Comparison of ENCODE assay signal across 20 mouse cellular contexts in the genomic region with DNA sequence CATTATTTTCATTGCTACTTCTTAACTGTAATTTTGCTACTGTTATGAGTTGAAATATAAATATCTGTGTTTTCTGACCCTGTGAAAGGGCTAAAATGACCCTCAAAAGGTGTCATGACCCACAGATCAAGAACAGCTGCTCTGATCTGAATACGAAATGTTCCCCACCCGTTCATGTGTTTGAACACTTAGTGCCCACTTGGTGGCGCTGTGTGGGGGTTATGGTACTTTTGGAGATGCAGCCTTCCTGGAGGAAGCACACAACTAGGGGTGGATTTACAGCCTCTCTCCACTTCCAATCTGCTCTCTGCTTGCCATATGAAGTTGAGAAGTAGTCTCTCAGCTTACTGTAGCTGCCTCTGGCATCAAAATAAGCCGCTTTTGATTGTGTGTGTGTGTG. TPM values are rescaled to one million over a fixed set of nuclear protein-coding genes. Genes with fewer than 3 reads are reported as not detected.
DNase-seq lines count a peak whose midpoint lies in the region; ATAC-seq and TF ChIP-seq lines count a peak whose summit lies in the region.
"Had no signal": no experiment of that assay in that cellular context is flagged by ENCODE, and none has a peak within 500 bp of the region (broad histone marks: within the 10 kb centered on the region; RNA-seq: fewer than 3 reads in every experiment).

No protein-coding gene starts in this region.

- 96% methylated on average over 4 of the region's 4 CpGs for WGBS in heart, adult 2 months
- WGBS in heart, embryonic 11.5 days (ENCODE audit: insufficient replicate concordance) = 88% methylated on average over 4 of the region's 4 CpGs
- WGBS in lung, embryonic 14.5 days = 92% methylated on average over 4 of the region's 4 CpGs

- H3K9ac ChIP-seq in heart, adult 2 months (ENCODE audit: low read depth, low read length) = no peak overlapping the region
- no peak overlapping the region for H3K9ac ChIP-seq in heart, embryonic 11.5 days (ENCODE audit: low read depth, low read length)
- no peak overlapping the region for H3K9ac ChIP-seq in lung, embryonic 14.5 days
- H3K9ac ChIP-seq in MEL (ENCODE audit: control insufficient read depth, low read depth, low read length, poor library complexity, severe bottlenecking) = no peak overlapping the region
- H3K9ac ChIP-seq: forebrain, embryonic 13.5 days; kidney, embryonic 15.5 days; limb, embryonic 15.5 days; neural tube, embryonic 12.5 days had no signal

- TF ChIP-seq EP300 in heart, adult 2 months (IDR thresholded peaks at IDR 0.05; ENCODE audit: insufficient read depth, low read depth, low read length) = no peak
- TF ChIP-seq EP300 in MEL (IDR thresholded peaks at IDR 0.05; ENCODE audit: low read depth in 1 of 2, low read length in 2 of 2) = no peak

- no peak overlapping the region for H3K4me2 ChIP-seq in heart, embryonic 11.5 days
- no peak overlapping the region for H3K4me2 ChIP-seq in lung, embryonic 14.5 days
- H3K4me2 ChIP-seq: forebrain, embryonic 13.5 days; kidney, embryonic 15.5 days; limb, embryonic 15.5 days; neural tube, embryonic 12.5 days had no signal

- no peaks in the 10 kb centered on the region for H3K36me3 ChIP-seq in heart, adult 2 months (ENCODE audit: control insufficient read depth, insufficient read depth, low read length)
- no peaks in the 10 kb centered on the region for H3K36me3 ChIP-seq in heart, embryonic 11.5 days (ENCODE audit: control insufficient read depth, insufficient read depth, low read length)
- no peaks in the 10 kb centered on the region for H3K36me3 ChIP-seq in lung, embryonic 14.5 days (ENCODE audit: insufficient read depth)
- H3K36me3 ChIP-seq in MEL (ENCODE audit: control insufficient read depth in 1 of 2, insufficient read depth in 2 of 2, low read length in 2 of 2) = no peaks in the 10 kb centered on the region
- H3K36me3 ChIP-seq: embryonic facial prominence, embryonic 10.5 days; kidney, embryonic 15.5 days; limb, embryonic 15.5 days; midbrain, embryonic 10.5 days; neural tube, embryonic 12.5 days had no signal

- intact Hi-C loops in heart, adult 2 months (cut with DNase I) = no loop called here

- DNase-seq in heart, adult 2 months = no peak
- DNase-seq in lung, embryonic 14.5 days = no peak
- DNase-seq in lung, postnatal 4 days = no peak
- DNase-seq in MEL (ENCODE audit: low read depth, low spot score) = peak; percentile 30
- peak; percentile 32 for DNase-seq in naive thymus-derived CD4-positive, alpha-beta T cell, adult 2 months (ENCODE audit: low read depth)
- DNase-seq in heart, adult 8-10 months (ENCODE audit: low spot score) = no peak
- DNase-seq: cerebellum, adult 9-10 months; gastrocnemius, postnatal 14 days; heart, adult 18-20 months; lung, adult 2 months; lung, postnatal 36 days had no signal

- TF ChIP-seq POLR2A in heart, adult 2 months (IDR thresholded peaks at IDR 0.05; ENCODE audit: insufficient read depth, low read depth, low read length) = no peak
- TF ChIP-seq POLR2A in MEL (IDR thresholded peaks at IDR 0.05; ENCODE audit: control insufficient read depth in 1 of 2, insufficient read depth in 1 of 2, low read depth in 1 of 2, low read length in 2 of 2, poor library complexity in 1 of 2) = no peak

- H3K79me2 ChIP-seq in heart, adult 2 months (replicated peaks; ENCODE audit: control insufficient read depth, insufficient read depth, low read length) = no peaks in the 10 kb centered on the region
- H3K79me2 ChIP-seq in MEL (ENCODE audit: control insufficient read depth, insufficient read depth, low read length, poor library complexity) = no peaks in the 10 kb centered on the region

- peak; percentile 11; the same call in 1 of the 2 replicates for TF ChIP-seq CTCF in heart, adult 2 months (IDR thresholded peaks at IDR 0.05)
- peak; percentile 17; the same call in 1 of the 2 replicates for TF ChIP-seq CTCF in lung, embryonic 14.5 days (IDR thresholded peaks at IDR 0.05; ENCODE audit: low read depth)
- TF ChIP-seq CTCF in MEL (IDR thresholded peaks at IDR 0.05 in 2 of 3, conservative IDR thresholded peaks at IDR 0.05 in 1 of 3; ENCODE audit: control insufficient read depth in 1 of 3, insufficient read depth in 1 of 3, low read depth in 2 of 3, low read length in 3 of 3, poor library complexity in 1 of 3, severe bottlenecking in 1 of 3) = peak; percentile 25 to 54 (median 47); a peak in 5 of 6 replicates

- peak; percentile 14 for TF ChIP-seq RAD21 in MEL (IDR thresholded peaks at IDR 0.05; ENCODE audit: low read depth, low read length)

- H3K4me3 ChIP-seq in heart, adult 2 months = no peak overlapping the region
- H3K4me3 ChIP-seq in heart, embryonic 11.5 days (ENCODE audit: low read depth, low read length) = no peak overlapping the region
- no peak overlapping the region for H3K4me3 ChIP-seq in lung, embryonic 14.5 days (ENCODE audit: low read depth, low read length)
- H3K4me3 ChIP-seq in MEL (ENCODE audit: control insufficient read depth in 1 of 2, insufficient read depth in 1 of 2, low read depth in 2 of 2, low read length in 2 of 2) = no peak overlapping the region
- H3K4me3 ChIP-seq: embryonic facial prominence, embryonic 10.5 days; forebrain, embryonic 13.5 days; kidney, embryonic 15.5 days; limb, embryonic 15.5 days; midbrain, embryonic 10.5 days; neural tube, embryonic 12.5 days had no signal

- no peaks in the 10 kb centered on the region for H3K9me3 ChIP-seq in heart, embryonic 11.5 days (replicated peaks; ENCODE audit: control insufficient read depth, low read length)
- H3K9me3 ChIP-seq in lung, embryonic 14.5 days (ENCODE audit: low read depth, low read length) = no peaks in the 10 kb centered on the region
- no peaks in the 10 kb centered on the region for H3K9me3 ChIP-seq in MEL (replicated peaks; ENCODE audit: insufficient read depth, low read length)
- H3K9me3 ChIP-seq: embryonic facial prominence, embryonic 10.5 days; forebrain, embryonic 13.5 days; kidney, embryonic 15.5 days; limb, embryonic 15.5 days; midbrain, embryonic 10.5 days; neural tube, embryonic 12.5 days had no signal

- H3K4me1 ChIP-seq in heart, adult 2 months (ENCODE audit: control insufficient read depth, insufficient read depth, low read length) = no peaks in the 10 kb centered on the region
- H3K4me1 ChIP-seq in heart, embryonic 11.5 days (ENCODE audit: control insufficient read depth, insufficient read depth, low read length) = no peaks in the 10 kb centered on the region
- no peaks in the 10 kb centered on the region for H3K4me1 ChIP-seq in lung, embryonic 14.5 days (ENCODE audit: insufficient read depth)
- no peaks in the 10 kb centered on the region for H3K4me1 ChIP-seq in MEL (ENCODE audit: control insufficient read depth in 1 of 2, insufficient read depth in 2 of 2, low read length in 2 of 2)
- H3K4me1 ChIP-seq: embryonic facial prominence, embryonic 10.5 days; forebrain, embryonic 13.5 days; kidney, embryonic 15.5 days; midbrain, embryonic 10.5 days; neural tube, embryonic 12.5 days had no signal

- no peaks in the 10 kb centered on the region for H3K27me3 ChIP-seq in heart, adult 2 months (ENCODE audit: control insufficient read depth, insufficient read depth, low read length)
- H3K27me3 ChIP-seq in heart, embryonic 11.5 days (ENCODE audit: control insufficient read depth, insufficient read depth, low read length) = no peaks in the 10 kb centered on the region
- no peaks in the 10 kb centered on the region for H3K27me3 ChIP-seq in lung, embryonic 14.5 days (ENCODE audit: insufficient read depth, low read length)
- no peaks in the 10 kb centered on the region for H3K27me3 ChIP-seq in MEL (ENCODE audit: control insufficient read depth in 1 of 2, insufficient read depth in 2 of 2, low read length in 2 of 2)
- H3K27me3 ChIP-seq: forebrain, embryonic 13.5 days; kidney, embryonic 15.5 days; limb, embryonic 15.5 days; neural tube, embryonic 12.5 days had no signal

- no peak for ATAC-seq in heart, embryonic 11.5 days (replicated peaks; ENCODE audit: insufficient number of reproducible peaks, low FRiP score, low TSS enrichment)
- ATAC-seq in lung, embryonic 14.5 days (ENCODE audit: insufficient read depth) = no peak
- no peak for ATAC-seq in activated CD4-positive, CD25-positive, alpha-beta regulatory T cell, adult 4 months
- ATAC-seq: forebrain, embryonic 13.5 days; inflammation-experienced regulatory T-cells, adult 6 months had no signal

- no peak overlapping the region for H3K27ac ChIP-seq in heart, adult 2 months
- no peak overlapping the region for H3K27ac ChIP-seq in heart, embryonic 11.5 days (ENCODE audit: low read depth, low read length)
- no peak overlapping the region for H3K27ac ChIP-seq in lung, embryonic 14.5 days (ENCODE audit: low read depth)
- H3K27ac ChIP-seq in MEL (ENCODE audit: control insufficient read depth, low read depth, low read length) = no peak overlapping the region
- H3K27ac ChIP-seq: embryonic facial prominence, embryonic 10.5 days; forebrain, embryonic 13.5 days; kidney, embryonic 15.5 days; limb, embryonic 15.5 days; midbrain, embryonic 10.5 days; neural tube, embryonic 12.5 days had no signal

RNA-seq across cellular contexts. Expression of a gene that starts 13.8 kb away (rescaled TPM):
- under 1 TPM; 0.32 to 0.63 TPM for total RNA-seq in heart, adult 2 months (2021)
- polyA plus RNA-seq in heart, adult 2 months (2012; rRNA removed) = 1.1 and 1.4 TPM in 2 replicates
- 0.68 and 0.86 TPM in 2 replicates for polyA plus RNA-seq in heart, embryonic 11.5 days (2014; fragmentation: Nextera tagmentation; extraction: Ambion mirVana)
- 1.7 and 3.3 TPM in 2 replicates for polyA plus RNA-seq in lung, embryonic 14.5 days (2014; fragmentation: Nextera tagmentation; extraction: Ambion mirVana)
- 12.5 and 16.2 TPM in 2 replicates for total RNA-seq in MEL (2012; rRNA removed)
- 10 to 100 TPM in 1 of 2 experiments, not detected in 1; 10.8 TPM for polyA plus RNA-seq in MEL (2012; ENCODE audit: insufficient read depth in 1 of 2, insufficient read length in 2 of 2, low read depth in 1 of 2, low replicate concordance in 2 of 2, missing spikeins in 1 of 2)
- under 1 TPM; 0.31 to 0.78 (median 0.64) TPM for total RNA-seq in heart, adult 8-10 months (2022)
- 10 to 100 TPM; 61.0 to 67.4 TPM for polyA plus RNA-seq in activated CD4-positive, CD25-positive, alpha-beta regulatory T cell, adult 4 months (2017; shearing (Covaris generic))

RNA-seq across cellular contexts. Expression of a gene that starts 18.9 kb away (rescaled TPM):
- total RNA-seq in heart, adult 2 months (2021) = 100 to 1,000 TPM; 138 to 184 TPM
- polyA plus RNA-seq in heart, adult 2 months (2012; rRNA removed) = 179 and 234 TPM in 2 replicates
- polyA plus RNA-seq in heart, embryonic 11.5 days (2014; fragmentation: Nextera tagmentation; extraction: Ambion mirVana) = 71.9 and 73.7 TPM in 2 replicates
- polyA plus RNA-seq in lung, embryonic 14.5 days (2014; fragmentation: Nextera tagmentation; extraction: Ambion mirVana) = 46.8 and 47.9 TPM in 2 replicates
- 14.5 and 15.8 TPM in 2 replicates for total RNA-seq in MEL (2012; rRNA removed)
- 10 to 100 TPM in 1 of 2 experiments, not detected in 1; 51.8 TPM for polyA plus RNA-seq in MEL (2012; ENCODE audit: insufficient read depth in 1 of 2, insufficient read length in 2 of 2, low read depth in 1 of 2, low replicate concordance in 2 of 2, missing spikeins in 1 of 2)
- total RNA-seq in heart, adult 8-10 months (2022) = 100 to 1,000 TPM; 132 to 152 (median 141) TPM
- polyA plus RNA-seq in activated CD4-positive, CD25-positive, alpha-beta regulatory T cell, adult 4 months (2017; shearing (Covaris generic)) = 10 to 100 TPM; 56.9 to 66.6 TPM

RNA-seq across cellular contexts. Expression of a gene that starts 47.4 kb away (rescaled TPM):
- total RNA-seq in heart, adult 2 months (2021) = 100 to 1,000 TPM; 108 to 152 TPM
- polyA plus RNA-seq in heart, adult 2 months (2012; rRNA removed) = 157 and 220 TPM in 2 replicates
- polyA plus RNA-seq in heart, embryonic 11.5 days (2014; fragmentation: Nextera tagmentation; extraction: Ambion mirVana) = 59.1 and 60.6 TPM in 2 replicates
- polyA plus RNA-seq in lung, embryonic 14.5 days (2014; fragmentation: Nextera tagmentation; extraction: Ambion mirVana) = 39.4 and 44.2 TPM in 2 replicates
- 23.2 and 30.5 TPM in 2 replicates for total RNA-seq in MEL (2012; rRNA removed)
- 10 to 100 TPM in 1 of 2 experiments, not detected in 1; 69.8 TPM for polyA plus RNA-seq in MEL (2012; ENCODE audit: insufficient read depth in 1 of 2, insufficient read length in 2 of 2, low read depth in 1 of 2, low replicate concordance in 2 of 2, missing spikeins in 1 of 2)
- 100 to 1,000 TPM; 111 to 152 (median 131) TPM for total RNA-seq in heart, adult 8-10 months (2022)
- polyA plus RNA-seq in activated CD4-positive, CD25-positive, alpha-beta regulatory T cell, adult 4 months (2017; shearing (Covaris generic)) = 10 to 100 TPM; 30.1 to 36.9 TPM

Comparison
In these comparisons a context has a peak if more than half of its experiments do, and no peak if none do; other contexts are left out.
1. DNase-seq: peak in MEL (single experiment) and naive thymus-derived CD4-positive, alpha-beta T cell, adult 2 months (single experiment); none in heart, adult 2 months (0 of 2), lung, embryonic 14.5 days (single experiment), lung, postnatal 4 days (0 of 2) and heart, adult 8-10 months (single experiment).
2. RNA of a gene that starts 13.8 kb away (polyA plus RNA-seq): 61.0 to 67.4 TPM in activated CD4-positive, CD25-positive, alpha-beta regulatory T cell, adult 4 months; 10.8 TPM in MEL, 1.7 to 3.3 TPM in lung, embryonic 14.5 days, 1.1 to 1.4 TPM in heart, adult 2 months and 0.68 to 0.86 TPM in heart, embryonic 11.5 days; every median in the first group is over 4 times any median in the second.
3. Peak in every context shown above with its lines, with median percentiles within 50 percentile points of each other: CTCF ChIP-seq.